Mouse (Mus musculus) kidney, postnatal 25 days (tissue): ENCODE data around the gene Apmap.
"Not testable (repeated sequence)": the region's sequence is repeated elsewhere in the genome, so short reads cannot be mapped to it uniquely, and the experiment has no call there.

Source experiments
- DNase-seq, 2 experiments: peaks; one replicate each; pipeline ENCODE4 v3.0.0; 2021; ENCODE audit warnings: mixed read lengths in 2 of 2

Apmap gene

DNA sequence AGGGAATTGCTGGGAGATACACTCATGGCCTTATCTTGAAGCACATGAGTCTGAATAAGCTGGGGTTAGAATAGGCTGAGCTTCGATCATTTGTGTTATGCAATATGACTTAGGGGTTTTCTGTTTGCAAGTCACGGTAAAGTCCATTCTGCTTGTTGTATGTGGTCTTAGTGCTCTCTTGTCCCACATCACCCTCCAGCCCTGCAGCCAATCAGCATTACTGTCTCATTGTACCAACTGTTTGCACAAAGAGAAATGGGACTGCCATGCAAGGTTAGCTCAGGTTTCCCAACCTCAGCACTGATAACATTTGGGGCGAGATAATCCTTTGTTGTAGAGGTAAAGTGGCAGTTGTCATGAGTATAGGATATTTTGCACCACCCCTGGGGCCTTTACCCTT is 1.7 kb upstream of the Apmap start:
- no peak for DNase-seq

GRCm38 (mm10) chr2:150608872-150609560 is 649 bp upstream of the Apmap start:
- peak; percentile 55 to 77 for DNase-seq

DNA sequence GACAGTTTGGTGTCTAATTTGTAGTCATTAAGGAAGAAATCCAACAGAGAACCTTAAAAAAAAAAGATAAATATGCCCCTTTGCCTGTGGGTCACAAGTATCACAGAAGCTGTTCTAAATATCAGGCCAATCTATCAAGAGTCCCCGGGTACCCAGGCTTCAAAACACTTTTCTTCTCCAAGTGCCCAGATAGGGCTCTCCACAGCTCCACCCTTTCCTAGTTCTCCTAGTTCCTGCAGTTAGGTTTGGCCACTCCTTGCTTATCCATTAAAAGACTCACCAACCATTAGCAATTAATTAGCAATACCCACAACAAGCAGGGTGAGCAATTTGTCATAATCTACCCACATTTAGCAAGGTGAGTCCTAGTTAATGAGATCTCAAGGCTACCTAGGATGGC is 1.3 kb downstream of the Apmap start:
- DNase-seq = no peak

DNA sequence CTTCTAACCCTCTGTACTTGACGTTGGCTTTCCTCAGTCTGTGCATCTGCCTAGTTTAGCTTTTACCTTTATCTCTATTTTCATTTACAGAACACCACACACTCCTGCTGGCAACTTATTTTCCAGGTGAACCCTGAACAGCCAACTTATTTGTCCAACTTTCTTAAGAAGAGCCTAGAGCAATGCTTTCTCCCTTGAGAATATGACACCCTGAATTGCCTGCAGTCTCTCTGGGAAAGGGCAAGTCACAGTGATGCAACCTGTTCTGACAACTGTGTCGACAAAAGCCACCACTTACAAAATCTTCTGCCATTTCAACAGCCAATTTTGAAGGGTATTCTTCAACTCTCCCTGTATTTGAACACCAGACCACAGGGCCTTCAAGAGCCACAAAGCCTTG is 3.6 kb downstream of the Apmap start:
- DNase-seq = no peak

DNA sequence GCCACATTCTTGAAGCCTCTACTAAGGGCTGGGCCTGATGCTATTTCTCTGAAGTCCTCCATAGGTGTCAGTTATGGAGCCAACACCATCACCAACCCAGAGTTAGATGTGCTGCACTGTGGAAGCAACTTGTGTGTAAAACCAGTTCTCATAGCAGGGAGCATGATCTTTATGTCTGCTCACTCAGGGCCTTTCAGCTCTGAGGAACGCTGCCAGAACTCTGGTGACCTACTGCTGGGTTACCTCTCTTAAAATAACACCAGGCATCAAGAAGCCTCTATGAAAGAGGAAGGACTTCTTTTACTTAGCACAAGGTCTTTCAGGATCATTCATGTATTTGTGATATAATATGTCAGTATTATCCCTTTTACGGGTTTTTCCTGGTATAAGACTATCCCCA is 6.2 kb downstream of the Apmap start:
- peak in 1 of 2 experiments; percentile 31 for DNase-seq

DNA sequence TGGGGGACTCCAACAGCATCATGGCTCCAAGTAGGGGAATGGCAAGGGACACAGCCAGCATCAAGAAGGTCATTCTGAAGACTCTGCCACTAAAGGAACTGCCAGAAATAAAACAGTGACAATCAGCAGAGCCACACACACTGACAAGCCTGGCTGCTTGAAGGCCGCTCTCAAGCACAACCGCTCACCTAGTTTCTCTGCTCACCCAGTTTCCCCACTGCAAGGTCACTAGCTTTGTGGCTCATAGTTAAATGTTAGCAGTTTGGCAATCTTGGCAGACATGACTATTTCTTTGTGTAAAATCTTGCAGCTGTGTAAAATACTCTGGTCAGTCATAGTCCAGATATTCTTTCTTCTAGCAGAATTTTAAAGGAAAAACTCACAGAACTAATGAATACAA is 8.1 kb downstream of the Apmap start:
- peak; percentile 42 to 72 for DNase-seq

GRCm38 (mm10) chr2:150595411-150596190 is 12.8 kb downstream of the Apmap start:
- DNase-seq = peak; percentile 63 to 74

DNA sequence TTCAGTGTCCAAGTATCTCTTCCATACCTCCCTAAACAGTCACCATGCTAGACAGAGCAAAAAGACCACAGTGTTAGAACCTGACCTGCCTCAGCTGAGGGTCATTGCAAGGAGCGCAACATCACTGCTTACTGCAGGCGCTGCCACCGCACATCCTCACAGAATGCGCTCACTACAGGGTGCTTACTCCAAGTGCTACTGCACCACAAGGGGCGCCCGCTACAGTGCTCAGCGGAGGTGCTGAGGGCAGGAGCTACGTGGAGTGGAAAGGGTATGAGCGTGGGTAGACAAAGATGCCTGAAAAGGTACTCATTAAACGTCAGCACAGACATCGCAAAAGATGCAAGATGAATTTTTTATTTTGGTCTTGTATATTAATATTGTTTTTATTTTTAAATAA is 19.3 kb downstream of the Apmap start:
- no peak for DNase-seq

- DNase-seq = no peak
Measured at GRCm38 (mm10) chr2:150579628-150580027, 28.7 kb downstream of the Apmap start.

GRCm38 (mm10) chr2:150578603-150579002 is 29.8 kb downstream of the Apmap start:
- DNase-seq = no peak

- DNase-seq = no peak
Measured at GRCm38 (mm10) chr2:150576256-150576655, 32.1 kb downstream of the Apmap start.

DNA sequence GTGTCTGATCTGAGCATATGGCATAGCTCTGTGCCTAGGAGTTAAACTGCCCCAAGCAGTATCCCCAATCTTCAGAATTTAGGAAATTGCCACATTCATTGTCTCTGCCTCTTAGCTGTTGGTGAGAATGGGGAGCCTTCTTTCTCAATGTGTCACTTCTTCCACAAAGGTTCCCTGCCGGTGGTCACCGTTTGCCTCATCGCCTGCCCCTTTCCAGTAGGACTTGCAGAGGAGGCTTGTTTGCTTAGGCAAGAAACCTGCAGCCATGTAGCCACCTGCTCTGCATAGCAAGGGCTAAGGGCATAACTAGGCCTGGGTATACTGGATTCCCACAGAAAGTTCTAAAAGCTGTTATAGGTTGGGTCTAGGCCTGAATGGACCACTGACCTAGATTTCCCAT is 35.9 kb downstream of the Apmap start:
- DNase-seq = no peak

DNA sequence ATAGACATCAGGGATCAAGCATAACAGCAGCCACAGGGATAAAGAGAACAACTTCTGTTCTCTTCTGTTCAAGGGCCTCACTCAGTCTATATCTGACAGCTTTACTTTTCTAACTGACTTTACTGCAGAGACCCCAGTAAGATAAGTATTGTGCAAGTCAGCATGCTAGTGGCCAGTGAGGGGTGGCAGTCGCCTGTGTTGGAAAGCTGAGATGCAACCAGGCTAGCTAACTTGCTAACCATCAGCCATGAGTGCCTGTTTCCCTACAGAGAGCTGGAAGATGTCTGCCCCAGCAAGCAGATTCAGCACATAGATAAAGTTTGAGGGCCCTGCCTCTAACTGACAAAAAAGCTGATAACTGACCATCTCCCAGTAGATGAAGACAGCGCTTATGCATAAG is 37.6 kb downstream of the Apmap start:
- no peak for DNase-seq

DNA sequence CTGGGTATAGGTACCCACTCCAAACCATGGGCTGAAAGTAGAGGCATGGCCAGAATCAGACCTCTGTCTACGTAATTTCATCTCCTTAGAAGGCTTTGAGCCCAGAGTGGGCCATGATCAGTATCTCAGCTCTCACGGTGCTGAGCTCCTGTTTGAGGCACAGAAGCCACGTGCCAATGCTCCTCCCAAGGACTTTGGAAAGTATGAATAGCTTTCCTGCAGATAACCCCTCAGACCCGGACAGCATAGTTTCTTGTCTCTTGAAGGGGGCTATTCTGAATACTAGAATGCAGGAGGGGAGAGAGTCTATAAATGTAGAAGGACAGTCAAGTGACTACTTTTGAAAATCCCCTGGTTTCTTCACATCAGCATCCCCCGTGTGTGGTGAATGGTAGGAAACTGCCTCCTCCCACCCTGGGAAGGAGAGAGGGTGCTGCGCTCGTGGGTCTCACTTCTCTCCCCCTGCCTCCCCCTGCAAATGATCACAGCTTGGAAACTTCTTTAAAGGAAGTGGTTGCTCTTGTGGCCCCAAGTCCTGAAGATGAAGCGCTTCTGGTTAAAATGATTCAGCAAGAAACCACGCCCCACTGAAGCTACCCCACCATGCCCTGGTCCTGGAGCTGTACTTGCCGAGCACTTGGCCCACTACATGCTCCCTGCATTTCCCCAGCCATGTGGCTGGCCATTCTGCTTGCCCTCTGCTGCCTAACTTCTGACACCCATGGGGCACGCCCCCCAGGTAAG is 38.3 kb downstream of the Apmap start, which contains the start of gene Cst7:
Cst7 (plus strand) TSS at position 569 of the 744 bp plus-strand sequence.
- no peak for DNase-seq

GRCm38 (mm10) chr2:150567051-150567450 is 41.3 kb downstream of the Apmap start:
- DNase-seq = no peak

- peak in 1 of 2 experiments; percentile 32 for DNase-seq
Measured at GRCm38 (mm10) chr2:150558568-150558967, 49.8 kb downstream of the Apmap start.

DNA sequence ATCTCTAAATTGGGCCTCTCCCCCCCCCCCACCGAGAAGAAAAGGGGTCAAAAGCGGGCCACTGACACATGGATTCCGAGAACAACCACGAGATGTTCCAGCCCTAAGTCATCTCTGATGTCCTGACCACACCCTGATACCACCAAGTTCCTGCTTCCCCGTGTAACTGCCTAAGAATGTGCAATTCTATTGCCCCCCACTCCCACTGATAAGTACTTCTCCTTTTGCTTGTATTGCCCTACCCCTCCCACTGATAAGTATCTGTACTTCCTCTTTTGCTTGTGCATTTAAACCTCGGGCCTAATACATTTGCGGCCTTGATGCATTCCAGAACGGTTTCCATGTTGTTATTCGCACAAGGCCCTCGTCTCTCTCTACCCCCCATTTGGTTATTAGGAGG is 58.8 kb downstream of the Apmap start:
- DNase-seq = not testable (repeated sequence)
